ENCODE assay signal across 22 mouse cellular contexts in the genomic region with DNA sequence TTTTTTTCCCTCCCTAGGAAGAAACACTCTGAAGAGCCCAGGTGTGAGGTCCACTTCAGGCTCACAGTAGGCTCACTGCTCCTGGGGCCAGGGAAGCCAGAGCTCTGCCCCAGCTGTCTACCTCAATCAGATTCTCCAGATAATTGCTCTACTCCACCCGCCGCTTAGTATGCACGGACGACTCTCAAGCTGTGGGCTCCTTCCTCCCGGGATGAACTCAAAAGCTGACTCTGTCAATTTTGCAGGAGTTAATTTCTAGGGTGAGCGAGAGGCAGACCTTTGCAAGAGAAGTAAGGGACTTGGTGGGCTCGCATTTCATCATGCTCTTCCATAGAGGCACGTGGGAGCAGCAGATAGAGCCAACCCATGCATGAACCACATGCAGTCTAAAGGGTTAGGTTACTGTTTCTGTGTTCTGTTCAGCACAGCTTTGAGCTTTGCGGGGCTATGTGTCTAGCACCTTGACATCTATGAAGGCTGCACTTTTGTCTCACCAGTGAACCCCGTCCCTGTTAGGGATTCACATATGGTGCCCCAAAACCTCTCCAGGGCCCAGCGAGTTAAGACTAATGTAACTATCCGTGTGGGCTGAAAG. TPM values are rescaled to one million over a fixed set of nuclear protein-coding genes. Genes with fewer than 3 reads are reported as not detected.
DNase-seq lines count a peak whose midpoint lies in the region; ATAC-seq and TF ChIP-seq lines count a peak whose summit lies in the region.
"Had no signal": no experiment of that assay in that cellular context is flagged by ENCODE, and none has a peak within 500 bp of the region (broad histone marks: within the 10 kb centered on the region; RNA-seq: fewer than 3 reads in every experiment).

No protein-coding gene starts in this region.

- peak; percentile 54; the same call in 1 of the 2 replicates for ATAC-seq in hindbrain, embryonic 16.5 days
- ATAC-seq in hindbrain, embryonic 14.5 days (ENCODE audit: low FRiP score) = no peak
- no peak for ATAC-seq in embryonic facial prominence, embryonic 13.5 days (ENCODE audit: insufficient number of reproducible peaks, insufficient read depth, low FRiP score, low TSS enrichment, low read depth)
- ATAC-seq: activated CD4-positive, CD25-positive, alpha-beta regulatory T cell, adult 4 months; CD4-positive, CD25-positive, alpha-beta regulatory T cell, adult 4 months; midbrain, embryonic 13.5 days had no signal

- H3K79me3 ChIP-seq in C2C12 (ENCODE audit: low read depth) = no peaks in the 10 kb centered on the region

- H3K4me1 ChIP-seq in hindbrain, embryonic 16.5 days (ENCODE audit: control insufficient read depth, insufficient read depth, low read depth, low read length) = peaks cover 18% of the 10 kb centered on the region
- H3K4me1 ChIP-seq in hindbrain, embryonic 14.5 days (replicated peaks; ENCODE audit: control insufficient read depth, insufficient read depth, low read length) = peaks cover 20% of the 10 kb centered on the region
- H3K4me1 ChIP-seq in embryonic facial prominence, embryonic 13.5 days = peaks cover 29% of the 10 kb centered on the region

- no peaks in the 10 kb centered on the region for H3K79me2 ChIP-seq in C2C12 (ENCODE audit: control insufficient read depth, insufficient read depth)

- peak; percentile 13 for DNase-seq in cerebellum, postnatal 10 days
- no peak for DNase-seq in cerebellum, adult 9-11 months
- no peak for DNase-seq in hindbrain, embryonic 14.5 days (ENCODE audit: low spot score)
- DNase-seq in thymus, postnatal 14 days = no peak
- DNase-seq in cerebellum, adult 11 months = no peak
- DNase-seq: adrenal gland, postnatal 10 days; cerebellum, postnatal 25 days; kidney, adult 11 months; lung, adult 18-20 months; lung, postnatal 14 days; right cerebral cortex, postnatal 25 days had no signal

- 0 out of 2 replicates have a peak, but pooled peaks cover 3% of the 10 kb centered on the region for H3K9me3 ChIP-seq in hindbrain, embryonic 16.5 days (ENCODE audit: control insufficient read depth, low read length)
- 0 out of 2 replicates have a peak, but pooled peaks cover 7% of the 10 kb centered on the region for H3K9me3 ChIP-seq in hindbrain, embryonic 14.5 days (ENCODE audit: control insufficient read depth, low read length)
- peaks cover 9% of the 10 kb centered on the region for H3K9me3 ChIP-seq in embryonic facial prominence, embryonic 13.5 days
- H3K9me3 ChIP-seq: embryonic facial prominence, embryonic 15.5 days; midbrain, embryonic 13.5 days had no signal

- H3K4me2 ChIP-seq in hindbrain, embryonic 16.5 days (ENCODE audit: low read length) = no peak overlapping the region
- no peak overlapping the region for H3K4me2 ChIP-seq in hindbrain, embryonic 14.5 days (replicated peaks)
- H3K4me2 ChIP-seq in embryonic facial prominence, embryonic 13.5 days = peak overlapping the region; percentile 19
- H3K4me2 ChIP-seq: embryonic facial prominence, embryonic 15.5 days; liver, embryonic 11.5 days; midbrain, embryonic 13.5 days had no signal

- WGBS in hindbrain, embryonic 16.5 days = 43% methylated on average over 12 of the region's 12 CpGs
- WGBS in hindbrain, embryonic 14.5 days = 37% methylated on average over 12 of the region's 12 CpGs
- 17% methylated on average over 12 of the region's 12 CpGs for WGBS in embryonic facial prominence, embryonic 13.5 days

- no peaks in the 10 kb centered on the region for H3K36me3 ChIP-seq in hindbrain, embryonic 16.5 days (ENCODE audit: control insufficient read depth, insufficient read depth, low read length)
- H3K36me3 ChIP-seq in hindbrain, embryonic 14.5 days (replicated peaks; ENCODE audit: control insufficient read depth, insufficient read depth) = no peaks in the 10 kb centered on the region
- H3K36me3 ChIP-seq in C2C12 (ENCODE audit: control insufficient read depth, insufficient read depth) = no peaks in the 10 kb centered on the region
- no peaks in the 10 kb centered on the region for H3K36me3 ChIP-seq in embryonic facial prominence, embryonic 13.5 days
- H3K36me3 ChIP-seq: embryonic facial prominence, embryonic 15.5 days; heart, embryonic 10.5 days; midbrain, embryonic 13.5 days had no signal

- no peak overlapping the region for H3K9ac ChIP-seq in hindbrain, embryonic 16.5 days (ENCODE audit: low read depth, low read length)
- H3K9ac ChIP-seq in hindbrain, embryonic 14.5 days = no peak overlapping the region
- no peak overlapping the region for H3K9ac ChIP-seq in embryonic facial prominence, embryonic 13.5 days
- H3K9ac ChIP-seq: embryonic facial prominence, embryonic 15.5 days; midbrain, embryonic 13.5 days had no signal

- no peak overlapping the region for H3K27ac ChIP-seq in hindbrain, embryonic 16.5 days (ENCODE audit: low read depth, low read length)
- H3K27ac ChIP-seq in hindbrain, embryonic 14.5 days = no peak overlapping the region
- H3K27ac ChIP-seq in embryonic facial prominence, embryonic 13.5 days = no peak overlapping the region
- H3K27ac ChIP-seq: embryonic facial prominence, embryonic 15.5 days; heart, embryonic 10.5 days; midbrain, embryonic 13.5 days had no signal

- H3ac ChIP-seq in C2C12 (ENCODE audit: control insufficient read depth, insufficient read length, low read depth) = no peak overlapping the region

- H3K4me3 ChIP-seq in hindbrain, embryonic 16.5 days (ENCODE audit: low read length) = no peak overlapping the region
- no peak overlapping the region for H3K4me3 ChIP-seq in hindbrain, embryonic 14.5 days (replicated peaks; ENCODE audit: low read length)
- H3K4me3 ChIP-seq in C2C12 (ENCODE audit: insufficient read depth, poor library complexity, severe bottlenecking) = no peak overlapping the region
- no peak overlapping the region for H3K4me3 ChIP-seq in embryonic facial prominence, embryonic 13.5 days
- H3K4me3 ChIP-seq: embryonic facial prominence, embryonic 15.5 days; heart, embryonic 10.5 days; midbrain, embryonic 13.5 days; myocyte had no signal

- no peak for TF ChIP-seq CTCF in C2C12 (IDR thresholded peaks at IDR 0.05; ENCODE audit: control insufficient read depth, insufficient read depth, insufficient read length)

- H3K27me3 ChIP-seq in hindbrain, embryonic 16.5 days (replicated peaks; ENCODE audit: control insufficient read depth, insufficient read depth, low read length) = no peaks in the 10 kb centered on the region
- no peaks in the 10 kb centered on the region for H3K27me3 ChIP-seq in hindbrain, embryonic 14.5 days (ENCODE audit: control insufficient read depth, insufficient read depth, low read length)
- no peaks in the 10 kb centered on the region for H3K27me3 ChIP-seq in C2C12 (ENCODE audit: control insufficient read depth, insufficient read depth, insufficient read length)
- H3K27me3 ChIP-seq in embryonic facial prominence, embryonic 13.5 days = 0 out of 2 replicates have a peak, but pooled peaks cover 3% of the 10 kb centered on the region

TF ChIP-seq in C2C12, 6 proteins besides CTCF, POLR2A, EP300 and RAD21:
- TF ChIP-seq MYOD1 (IDR thresholded peaks at IDR 0.05; ENCODE audit: control insufficient read depth, insufficient read length, low read depth) (peak; percentile 53), MYOG (IDR thresholded peaks at IDR 0.05; ENCODE audit: control insufficient read depth, extremely low read depth, insufficient read length) (no peak), CEBPB (IDR thresholded peaks at IDR 0.05; ENCODE audit: low read depth) (no peak), MAX (IDR thresholded peaks at IDR 0.05) (no peak), FOSL1 (IDR thresholded peaks at IDR 0.05; ENCODE audit: insufficient read depth, low read length, poor library complexity, severe bottlenecking) (no peak)

RNA-seq across cellular contexts. Expression of a gene that starts 47.6 kb away (rescaled TPM):
- polyA plus RNA-seq in hindbrain, embryonic 16.5 days (2015; fragmentation: Nextera tagmentation; extraction: Ambion mirVana) = 2.4 and 2.8 TPM in 2 replicates
- polyA plus RNA-seq in hindbrain, embryonic 14.5 days (2014; fragmentation: Nextera tagmentation; extraction: Ambion mirVana) = 1.9 and 2.9 TPM in 2 replicates
- polyA plus RNA-seq in C2C12 (2012; fragmentation: generic; extraction: Trizol) = 0.15 TPM
- 31.7 and 41.1 TPM in 2 replicates for polyA plus RNA-seq in embryonic facial prominence, embryonic 13.5 days (2015; fragmentation: Nextera tagmentation; extraction: Ambion mirVana)
- polyA plus RNA-seq: activated CD4-positive, CD25-positive, alpha-beta regulatory T cell, adult 4 months; CD4-positive, CD25-positive, alpha-beta regulatory T cell, adult 4 months; spleen, adult 2 months had no signal

Comparison
In these comparisons a context has a peak if more than half of its experiments do, and no peak if none do; other contexts are left out.
1. DNase-seq: peak in cerebellum, postnatal 10 days (2 of 2); none in cerebellum, adult 9-11 months (single experiment), hindbrain, embryonic 14.5 days (single experiment), thymus, postnatal 14 days (single experiment) and cerebellum, adult 11 months (single experiment).